Comparison of ENCODE assay signal across 33 mouse cellular contexts in genomic region chr10:26229488-26229887, GRCm38 (mm10). TPM values are rescaled to one million over a fixed set of nuclear protein-coding genes. Genes with fewer than 3 reads are reported as not detected.
DNase-seq lines count a peak whose midpoint lies in the region; ATAC-seq and TF ChIP-seq lines count a peak whose summit lies in the region.
"Had no signal": no experiment of that assay in that cellular context is flagged by ENCODE, and none has a peak within 500 bp of the region (broad histone marks: within the 10 kb centered on the region; RNA-seq: fewer than 3 reads in every experiment).

Gene Samd3, plus strand, starts transcription at chr10:26229707.

- H3K4me3 ChIP-seq in forebrain, embryonic 13.5 days, result no peak within 1 kb of the TSS
- no peak within 1 kb of the TSS for H3K4me3 ChIP-seq in forebrain, embryonic 10.5 days
- H3K4me3 ChIP-seq: erythroblast, embryonic 14.5 days; heart, embryonic 15.5 days; hindbrain, embryonic 13.5 days; kidney, embryonic 15.5 days; limb, embryonic 13.5 days; liver, embryonic 13.5 days; neural tube, embryonic 13.5 days; stomach, embryonic 15.5 days had no signal

- no peak for TF ChIP-seq CTCF in brain, embryonic 14.5 days (IDR thresholded peaks at IDR 0.05; ENCODE audit: borderline replicate concordance, extremely low read depth, insufficient read depth, insufficient read length)

- no peak within 1 kb of the TSS for H3K9ac ChIP-seq in forebrain, embryonic 13.5 days
- H3K9ac ChIP-seq: heart, embryonic 15.5 days; hindbrain, embryonic 13.5 days; kidney, embryonic 15.5 days; limb, embryonic 13.5 days; liver, embryonic 13.5 days; neural tube, embryonic 13.5 days; stomach, embryonic 15.5 days had no signal

- no peak for ATAC-seq in forebrain, embryonic 13.5 days
- no peak for ATAC-seq in megakaryocyte-erythroid progenitor cell, adult 5-6 weeks (replicated peaks; ENCODE audit: low FRiP score, low TSS enrichment, poor library complexity, severe bottlenecking)
- ATAC-seq: lung, postnatal 0 days had no signal

- no peaks in the 10 kb centered on the region for H3K27me3 ChIP-seq in forebrain, embryonic 13.5 days
- no peaks in the 10 kb centered on the region for H3K27me3 ChIP-seq in forebrain, embryonic 10.5 days (ENCODE audit: poor library complexity, severe bottlenecking)
- H3K27me3 ChIP-seq: CH12.LX; heart, embryonic 15.5 days; hindbrain, embryonic 13.5 days; kidney, embryonic 15.5 days; limb, embryonic 13.5 days; liver, embryonic 13.5 days; neural tube, embryonic 13.5 days; stomach, embryonic 15.5 days had no signal

- 69% methylated on average over 4 of the region's 4 CpGs for WGBS in forebrain, embryonic 13.5 days
- WGBS in forebrain, embryonic 10.5 days, result 82% methylated on average over 4 of the region's 4 CpGs

- no peak within 1 kb of the TSS for H3K4me2 ChIP-seq in forebrain, embryonic 13.5 days
- H3K4me2 ChIP-seq: heart, embryonic 15.5 days; hindbrain, embryonic 13.5 days; kidney, embryonic 15.5 days; limb, embryonic 13.5 days; liver, embryonic 13.5 days; neural tube, embryonic 13.5 days; stomach, embryonic 15.5 days had no signal

- DNase-seq in forebrain, embryonic 10.5 days (ENCODE audit: extremely low spot score, low spot score), result no peak
- DNase-seq in CD4-positive, CD25-positive, alpha-beta regulatory T cell, adult 2 months (ENCODE audit: low read depth, low spot score), result peak; percentile 30
- DNase-seq in brain, embryonic 14.5 days (ENCODE audit: low read depth), result peak; percentile 14
- peak; percentile 10 for DNase-seq in naive thymus-derived CD4-positive, alpha-beta T cell, adult 2 months (ENCODE audit: low read depth)
- DNase-seq in adrenal gland, adult 8-10 months, result no peak
- DNase-seq: adrenal gland, postnatal 25 days; cerebellum, adult 18-20 months; cerebellum, postnatal 10 days; gastrocnemius, postnatal 14 days; heart, postnatal 4 days; kidney, adult 18-20 months; kidney, postnatal 25 days; liver, embryonic 13.5 days; lung, adult 18-20 months; lung, postnatal 4 days; midbrain, embryonic 14.5 days had no signal

- no peak within 1 kb of the TSS for H3K27ac ChIP-seq in forebrain, embryonic 13.5 days
- no peak within 1 kb of the TSS for H3K27ac ChIP-seq in forebrain, embryonic 10.5 days
- H3K27ac ChIP-seq: heart, embryonic 15.5 days; hindbrain, embryonic 13.5 days; kidney, embryonic 15.5 days; limb, embryonic 13.5 days; liver, embryonic 13.5 days; neural tube, embryonic 13.5 days; stomach, embryonic 15.5 days had no signal

- no peak for TF ChIP-seq POLR2A in brain, embryonic 14.5 days (IDR thresholded peaks at IDR 0.05; ENCODE audit: borderline replicate concordance, extremely low read depth, insufficient read depth, insufficient read length, poor library complexity, severe bottlenecking)

- no peaks in the 10 kb centered on the region for H3K36me3 ChIP-seq in forebrain, embryonic 13.5 days (ENCODE audit: poor library complexity, severe bottlenecking)
- H3K36me3 ChIP-seq in forebrain, embryonic 10.5 days (replicated peaks), result no peaks in the 10 kb centered on the region
- H3K36me3 ChIP-seq: heart, embryonic 15.5 days; hindbrain, embryonic 13.5 days; kidney, embryonic 15.5 days; limb, embryonic 13.5 days; liver, embryonic 13.5 days; neural tube, embryonic 13.5 days; stomach, embryonic 15.5 days had no signal

- no peaks in the 10 kb centered on the region for H3K9me3 ChIP-seq in forebrain, embryonic 13.5 days (replicated peaks)
- no peaks in the 10 kb centered on the region for H3K9me3 ChIP-seq in forebrain, embryonic 10.5 days
- H3K9me3 ChIP-seq: heart, embryonic 15.5 days; hindbrain, embryonic 13.5 days; kidney, embryonic 15.5 days; limb, embryonic 13.5 days; liver, embryonic 13.5 days; neural tube, embryonic 13.5 days; stomach, embryonic 15.5 days had no signal

- no peaks in the 10 kb centered on the region for H3K4me1 ChIP-seq in forebrain, embryonic 13.5 days
- H3K4me1 ChIP-seq in forebrain, embryonic 10.5 days, result peaks cover 3% of the 10 kb centered on the region; the same call in 1 of the 2 replicates
- H3K4me1 ChIP-seq: heart, embryonic 15.5 days; hindbrain, embryonic 13.5 days; kidney, embryonic 15.5 days; limb, embryonic 13.5 days; liver, embryonic 13.5 days; neural tube, embryonic 13.5 days; stomach, embryonic 15.5 days had no signal

RNA-seq across cellular contexts. Expression of gene Samd3, which starts in this region (rescaled TPM):
- polyA plus RNA-seq in forebrain, embryonic 13.5 days (2015; fragmentation: Nextera tagmentation; extraction: Ambion mirVana), result 10.6 and 20.5 TPM in 2 replicates
- 3.6 and 6.0 TPM in 2 replicates for polyA plus RNA-seq in forebrain, embryonic 10.5 days (2016; fragmentation: Nextera tagmentation; extraction: Ambion mirVana)
- 4.1 and 5.1 TPM in 2 replicates for polyA plus RNA-seq in brain, embryonic 14.5 days (2012; rRNA removed)
- under 1 TPM; 0.12 to 0.32 (median 0.25) TPM for total RNA-seq in adrenal gland, adult 8-10 months (2022)
- total RNA-seq in megakaryocyte-erythroid progenitor cell, adult 5-6 weeks (2014; fragmentation: Nextera tagmentation), result 2.7 TPM in 1 of 2 replicates, not detected in the other
- 7.1 TPM in 1 of 2 replicates, not detected in the other for total RNA-seq in megakaryocyte-erythroid progenitor cell, adult 5-6 weeks (2017)
- total RNA-seq: adrenal gland, postnatal 25 days; CH12.LX; ES-E14; gastrocnemius, postnatal 14 days; granulocyte monocyte progenitor cell, adult 5-6 weeks; heart, postnatal 4 days; layer of hippocampus, adult 18-20 months; layer of hippocampus, postnatal 25 days had no signal
- polyA plus RNA-seq: embryonic facial prominence, embryonic 14.5 days; erythroblast, embryonic 14.5 days; heart, embryonic 15.5 days; intestine, embryonic 14.5 days; kidney, embryonic 15.5 days; limb, embryonic 13.5 days; liver, embryonic 13.5 days; neural tube, embryonic 13.5 days; stomach, embryonic 15.5 days had no signal

Comparison
In these comparisons a context has a peak if more than half of its experiments do, and no peak if none do; other contexts are left out.
1. DNase-seq: peak in CD4-positive, CD25-positive, alpha-beta regulatory T cell, adult 2 months (single experiment), brain, embryonic 14.5 days (single experiment) and naive thymus-derived CD4-positive, alpha-beta T cell, adult 2 months (single experiment); none in forebrain, embryonic 10.5 days (single experiment) and adrenal gland, adult 8-10 months (single experiment).